Mouse (Mus musculus): ENCODE results near the gene Rnf20.

Gene Rnf20

GRCm38 (mm10) chr4:49659421-49659820 lies 27.6 kb downstream of the Rnf20 start:
- DNase-seq (ENCODE audit: low spot score), result no peak

GRCm38 (mm10) chr4:49661664-49662063 lies 29.9 kb downstream of the Rnf20 start:
- no peak for DNase-seq (ENCODE audit: low spot score)

- DNase-seq (ENCODE audit: low spot score), result no peak
Observed at GRCm38 (mm10) chr4:49662231-49662630, 30.4 kb downstream of the Rnf20 start.

GRCm38 (mm10) chr4:49664850-49665249 lies 33.0 kb downstream of the Rnf20 start:
- no peak for DNase-seq (ENCODE audit: low spot score)

GRCm38 (mm10) chr4:49676071-49676470 lies 44.3 kb downstream of the Rnf20 start:
- DNase-seq (ENCODE audit: low spot score), result no peak

- no peak for DNase-seq (ENCODE audit: low spot score)
Observed at GRCm38 (mm10) chr4:49676790-49677189, 45.0 kb downstream of the Rnf20 start.

GRCm38 (mm10) chr4:49680171-49680875 lies 48.5 kb downstream of the Rnf20 start:
- DNase-seq (ENCODE audit: low spot score), result no peak

GRCm38 (mm10) chr4:49681812-49682211 lies 50.0 kb downstream of the Rnf20 start, which contains the start of gene Ppp3r2:
Ppp3r2 (minus strand) TSS chr4:49682024.
- no peak for DNase-seq (ENCODE audit: low spot score)

- peak; percentile 31 for DNase-seq (ENCODE audit: low spot score)
Observed at GRCm38 (mm10) chr4:49688594-49689288, 56.9 kb downstream of the Rnf20 start.

GRCm38 (mm10) chr4:49691405-49692194 lies 59.8 kb downstream of the Rnf20 start:
- no peak for DNase-seq (ENCODE audit: low spot score)

Measured in urinary bladder, postnatal 14 days (tissue).